Mouse (Mus musculus) forebrain, embryonic 14.5 days (tissue): ENCODE measurements around the gene Fam187b. TPM values are rescaled to one million over a fixed set of nuclear protein-coding genes. Genes with fewer than 3 reads are reported as not detected.

Source experiments
- ATAC-seq: fragments of 200-750 bp; cut with Nextera tagmentation; 2 replicates; pipeline ENCODE4 v1.8.0; 2017; ENCODE audit warnings: mild to moderate bottlenecking, moderate library complexity
- DNase-seq: peaks from one replicate; pipeline ENCODE4 v3.0.0-alpha.2; 2015; ENCODE audit warnings: low spot score
- H3K27ac ChIP-seq: fragments of 300-500 bp; sonication (generic); 2 replicates; pipeline ENCODE4 v1.5.1; 2014; ENCODE audit warnings: low read depth, mild to moderate bottlenecking, control low read depth, low read length, moderate library complexity
- H3K27me3 ChIP-seq: fragments of 300-500 bp; sonication (generic); replicated peaks from 2 replicates; pipeline ENCODE4 v1.6.1; 2014; ENCODE audit warnings: low read length, control low read depth, mixed read lengths; ENCODE audit not compliant: control insufficient read depth, insufficient read depth
- H3K36me3 ChIP-seq: fragments of 300-500 bp; sonication (generic); 2 replicates; pipeline ENCODE4 v1.6.1; 2014; ENCODE audit warnings: low read length, control low read depth; ENCODE audit not compliant: control insufficient read depth, insufficient read depth
- H3K4me1 ChIP-seq: fragments of 300-500 bp; sonication (generic); 2 replicates; pipeline ENCODE4 v1.6.1; 2014; ENCODE audit warnings: antibody characterized with exemption, low read length, control low read depth; ENCODE audit not compliant: control insufficient read depth, insufficient read depth
- H3K4me2 ChIP-seq: fragments of 300-500 bp; sonication (generic); 2 replicates; pipeline ENCODE4 v1.6.1; 2014; ENCODE audit warnings: mild to moderate bottlenecking, control low read depth, low read length
- H3K4me3 ChIP-seq: fragments of 300-500 bp; sonication (generic); 2 replicates; pipeline ENCODE4 v1.5.1; 2014; ENCODE audit warnings: low read depth, low read length, control low read depth
- H3K9ac ChIP-seq: fragments of 300-500 bp; sonication (generic); 2 replicates; pipeline ENCODE4 v1.6.1; 2014; ENCODE audit warnings: mild to moderate bottlenecking, low read length, control low read depth, moderate library complexity
- H3K9me3 ChIP-seq: fragments of 300-500 bp; sonication (generic); replicated peaks from 2 replicates; pipeline ENCODE4 v1.6.1; 2016; ENCODE audit warnings: low read length, control low read depth, mixed read lengths; ENCODE audit not compliant: control insufficient read depth
- WGBS: fragments of 180-500 bp; shearing (Covaris S2); extraction: QIAGEN DNeasy Blood & Tissue Kit; methylation state at CpG from one replicate; pipeline ENCODE4 v1.1.7; 2014; 5-methylcytosine and 5-hydroxymethylcytosine counted together
- polyA plus RNA-seq: library from polyadenylated mRNA; unstranded; fragments of >200 nt; fragmentation: Nextera tagmentation; extraction: Ambion mirVana; gene quantifications from 2 replicates; pipeline ENCODE4 v1.2.1, GENCODE M21; 2014

Fam187b gene
- polyA plus RNA-seq, 1 experiment from 2014 or later, result 0.20 TPM

DNA sequence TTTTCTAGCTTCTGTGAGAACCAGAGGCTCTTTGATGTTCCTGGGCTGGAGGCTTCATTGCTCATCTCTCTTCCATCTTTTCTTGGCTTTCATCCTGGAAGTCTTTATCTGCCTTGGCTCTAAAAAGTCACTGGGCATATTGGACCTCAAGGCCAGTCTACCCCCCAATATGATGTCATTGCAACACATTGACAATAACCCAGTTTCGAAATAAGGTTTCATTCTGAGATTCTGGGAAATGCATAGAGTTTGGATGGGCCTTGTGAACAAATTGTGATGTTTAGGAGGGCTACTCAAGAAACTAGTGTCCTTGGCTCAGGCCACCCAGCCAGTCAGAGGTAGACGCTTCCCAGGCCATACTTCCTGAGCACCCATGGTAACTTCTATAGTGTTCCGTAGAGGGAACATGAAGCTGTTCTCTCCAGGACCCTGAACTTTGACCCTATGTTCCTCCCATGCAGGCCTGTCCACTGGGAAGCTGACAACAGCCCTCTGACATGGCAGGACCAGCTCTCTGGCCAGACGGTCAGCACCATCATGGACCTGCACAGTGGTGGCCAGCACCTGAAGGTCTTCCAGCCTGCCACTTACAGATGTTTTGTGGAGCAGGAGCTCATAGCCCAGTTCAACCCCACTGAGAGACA, 15.1 kb downstream of the Fam187b start:
- H3K36me3 ChIP-seq, result no peaks in the 10 kb centered on the region
- no peak overlapping the region for H3K27ac ChIP-seq
- ATAC-seq, result no peak
- no peak overlapping the region for H3K9ac ChIP-seq
- H3K4me2 ChIP-seq, result no peak overlapping the region
- H3K27me3 ChIP-seq, result no peaks in the 10 kb centered on the region
- DNase-seq, result no peak
- no peak overlapping the region for H3K4me3 ChIP-seq
- 92% methylated on average over 4 of the region's 4 CpGs for WGBS
- H3K4me1 ChIP-seq, result no peaks in the 10 kb centered on the region
- H3K9me3 ChIP-seq, result no peaks in the 10 kb centered on the region

DNA sequence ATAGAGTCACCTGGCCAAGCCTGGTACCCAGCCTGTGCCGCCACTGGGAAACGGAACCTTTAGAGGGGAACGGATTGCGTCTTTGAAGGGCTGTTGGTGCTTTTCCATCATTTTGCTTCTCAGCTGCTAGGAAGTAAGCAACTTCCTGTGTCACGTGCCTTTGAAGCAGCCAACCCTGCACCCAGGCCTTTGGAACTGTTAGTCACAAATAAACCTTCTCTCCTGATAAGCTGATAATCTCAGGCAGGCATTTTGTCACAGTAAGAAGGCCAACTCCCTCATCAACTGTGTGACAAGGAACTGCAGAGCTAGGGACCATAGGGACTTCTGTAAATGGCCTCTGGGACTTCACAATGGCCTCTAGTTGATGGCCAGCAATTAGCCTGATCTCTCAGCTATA, 18.6 kb downstream of the Fam187b start:
- H3K4me1 ChIP-seq, result no peaks in the 10 kb centered on the region
- DNase-seq (no peak), ATAC-seq (no peak)
- no peak overlapping the region for H3K27ac ChIP-seq
- no peaks in the 10 kb centered on the region for H3K36me3 ChIP-seq
- no peak overlapping the region for H3K4me3 ChIP-seq
- H3K9ac ChIP-seq, result no peak overlapping the region
- no peak overlapping the region for H3K4me2 ChIP-seq
- 89% methylated on average over 5 of the region's 5 CpGs for WGBS
- no peaks in the 10 kb centered on the region for H3K9me3 ChIP-seq
- H3K27me3 ChIP-seq, result no peaks in the 10 kb centered on the region

DNA sequence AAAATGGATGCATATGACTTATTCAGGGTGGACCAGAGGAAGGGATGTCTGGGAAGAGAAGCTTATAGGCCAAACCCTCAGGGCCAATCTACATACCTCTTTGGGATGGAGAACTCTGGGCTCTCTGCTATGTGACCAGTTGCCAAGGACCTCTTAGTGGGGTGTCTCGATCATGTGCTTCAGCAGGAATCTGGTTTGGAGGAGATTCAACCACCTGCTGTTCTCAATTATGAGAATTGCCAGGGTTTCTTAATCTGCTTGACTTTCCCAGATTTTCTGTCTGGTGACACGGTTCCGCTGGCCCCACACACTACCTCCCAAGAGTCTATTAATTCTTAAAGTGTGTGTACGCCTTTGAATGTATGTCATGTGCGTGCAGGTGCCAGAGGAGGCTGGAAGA, 20.4 kb downstream of the Fam187b start:
- H3K4me3 ChIP-seq, result no peak overlapping the region
- no peaks in the 10 kb centered on the region for H3K36me3 ChIP-seq
- ATAC-seq, result no peak
- 84% methylated on average over 5 of the region's 5 CpGs for WGBS
- no peaks in the 10 kb centered on the region for H3K27me3 ChIP-seq
- no peak overlapping the region for H3K9ac ChIP-seq
- no peak for DNase-seq
- no peak overlapping the region for H3K4me2 ChIP-seq
- H3K4me1 ChIP-seq, result no peaks in the 10 kb centered on the region
- no peaks in the 10 kb centered on the region for H3K9me3 ChIP-seq
- no peak overlapping the region for H3K27ac ChIP-seq

DNA sequence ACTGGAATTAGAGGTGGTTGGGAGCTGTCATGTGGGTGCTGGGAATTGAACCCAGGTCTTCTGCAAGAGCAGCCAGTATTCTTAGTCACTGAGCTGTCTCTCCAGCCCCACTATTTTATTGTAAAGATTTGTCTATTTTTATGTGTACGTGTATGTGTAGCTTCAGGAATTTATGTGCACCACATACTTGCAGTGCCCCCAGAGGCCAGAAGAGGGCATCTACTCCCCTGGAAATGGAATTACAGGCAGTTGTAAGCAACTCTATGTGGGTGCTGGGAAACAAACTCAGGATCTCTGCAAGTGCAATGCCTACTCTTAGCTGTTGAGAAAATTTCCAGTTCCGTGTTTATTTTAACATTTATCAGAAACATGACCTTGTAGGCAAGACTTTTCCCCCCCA, 22.9 kb downstream of the Fam187b start:
- H3K27me3 ChIP-seq, result no peaks in the 10 kb centered on the region
- no peak for ATAC-seq
- H3K27ac ChIP-seq, result no peak overlapping the region
- WGBS, result 92% methylated on average over 2 of the region's 2 CpGs
- no peak for DNase-seq
- H3K9ac ChIP-seq, result no peak overlapping the region
- H3K4me1 ChIP-seq, result no peaks in the 10 kb centered on the region
- H3K4me3 ChIP-seq, result no peak overlapping the region
- H3K4me2 ChIP-seq, result no peak overlapping the region
- H3K9me3 ChIP-seq, result no peaks in the 10 kb centered on the region
- no peaks in the 10 kb centered on the region for H3K36me3 ChIP-seq

GRCm38 (mm10) chr7:31000505-31001020, 27.0 kb downstream of the Fam187b start:
- Histone ChIP-seq H3K4me1 (no peaks in the 10 kb centered on the region), H3K9me3 (no peaks in the 10 kb centered on the region), H3K27me3 (no peaks in the 10 kb centered on the region), H3K4me3 (no peak overlapping the region), H3K9ac (no peak overlapping the region), H3K4me2 (no peak overlapping the region), H3K27ac (no peak overlapping the region), H3K36me3 (no peaks in the 10 kb centered on the region)
- peak; percentile 47 for DNase-seq
- WGBS, result 45% methylated on average over 7 of the region's 7 CpGs
- no peak for ATAC-seq

- no peaks in the 10 kb centered on the region for H3K9me3 ChIP-seq
- no peak overlapping the region for H3K4me3 ChIP-seq
- H3K4me1 ChIP-seq, result no peaks in the 10 kb centered on the region
- no peak for DNase-seq
- H3K9ac ChIP-seq, result no peak overlapping the region
- H3K36me3 ChIP-seq, result no peaks in the 10 kb centered on the region
- no peak overlapping the region for H3K27ac ChIP-seq
- 83% methylated on average over 8 of the region's 8 CpGs for WGBS
- no peak for ATAC-seq
- no peak overlapping the region for H3K4me2 ChIP-seq
- H3K27me3 ChIP-seq, result no peaks in the 10 kb centered on the region
Measured at GRCm38 (mm10) chr7:31002650-31003049, 29.1 kb downstream of the Fam187b start.

GRCm38 (mm10) chr7:31007775-31008174, 34.2 kb downstream of the Fam187b start:
- H3K9ac ChIP-seq, result no peak overlapping the region
- DNase-seq, result no peak
- H3K4me2 ChIP-seq, result no peak overlapping the region
- ATAC-seq, result no peak
- WGBS, result 88% methylated on average over 1 of the region's 1 CpGs
- no peaks in the 10 kb centered on the region for H3K36me3 ChIP-seq
- H3K4me3 ChIP-seq, result no peak overlapping the region
- no peaks in the 10 kb centered on the region for H3K27me3 ChIP-seq
- no peaks in the 10 kb centered on the region for H3K4me1 ChIP-seq
- H3K9me3 ChIP-seq, result no peaks in the 10 kb centered on the region
- no peak overlapping the region for H3K27ac ChIP-seq

DNA sequence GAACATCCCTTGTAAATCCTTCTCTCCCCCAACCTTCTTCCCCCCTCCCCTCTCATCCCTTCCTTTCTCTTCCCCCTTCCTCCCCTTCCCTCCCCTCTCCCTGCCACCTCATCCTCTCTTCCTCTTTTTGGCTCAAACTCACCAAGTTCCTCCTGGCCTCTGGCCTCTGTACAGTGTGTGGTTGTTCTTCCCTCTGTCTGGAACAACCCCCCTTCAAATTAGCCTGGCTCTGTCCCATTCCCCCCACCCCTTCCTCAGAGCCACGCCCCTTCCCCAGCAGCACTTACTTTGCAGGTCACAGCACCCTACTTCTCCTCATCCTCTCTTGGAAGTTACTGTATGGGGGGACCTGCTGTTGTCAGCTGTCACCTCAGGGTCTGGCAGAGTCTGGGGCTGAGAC, 34.6 kb downstream of the Fam187b start:
- no peak overlapping the region for H3K4me3 ChIP-seq
- no peaks in the 10 kb centered on the region for H3K4me1 ChIP-seq
- DNase-seq (no peak), ATAC-seq (no peak)
- no peaks in the 10 kb centered on the region for H3K9me3 ChIP-seq
- WGBS, result 60% methylated on average over 1 of the region's 1 CpGs
- no peak overlapping the region for H3K9ac ChIP-seq
- no peaks in the 10 kb centered on the region for H3K27me3 ChIP-seq
- H3K27ac ChIP-seq, result no peak overlapping the region
- no peak overlapping the region for H3K4me2 ChIP-seq
- no peaks in the 10 kb centered on the region for H3K36me3 ChIP-seq

- no peaks in the 10 kb centered on the region for H3K36me3 ChIP-seq
- no peak overlapping the region for H3K4me2 ChIP-seq
- 82% methylated on average over 3 of the region's 3 CpGs for whole genome bisulfite sequencing
- H3K27me3 ChIP-seq, result no peaks in the 10 kb centered on the region
- ATAC-seq, result no peak
- H3K27ac ChIP-seq, result no peak overlapping the region
- H3K9ac ChIP-seq, result no peak overlapping the region
- no peak overlapping the region for H3K4me3 ChIP-seq
- no peak for DNase-seq
- no peaks in the 10 kb centered on the region for H3K4me1 ChIP-seq
- H3K9me3 ChIP-seq, result no peaks in the 10 kb centered on the region
Measured at GRCm38 (mm10) chr7:31008889-31009288, 35.3 kb downstream of the Fam187b start.
